Mouse (Mus musculus): Measurements from ENCODE around the gene Pip5k1a.

- TF ChIP-seq CTCF (IDR thresholded peaks at IDR 0.05; ENCODE audit: insufficient read depth, low read depth, low read length) (no peak), POLR2A (IDR thresholded peaks at IDR 0.05; ENCODE audit: insufficient read depth, low read depth, low read length) (no peak)
Measured at GRCm38 (mm10) chr3:95029953-95030352, 76.8 kb downstream of the Pip5k1a start.
